Mouse (Mus musculus) heart, adult 8-10 months (tissue): ENCODE results near the gene Ncoa6. TPM values are rescaled to one million over a fixed set of nuclear protein-coding genes. Genes with fewer than 3 reads are reported as not detected.

Experiments used
- DNase-seq: peaks from one replicate; pipeline ENCODE4 v3.0.0; 2022; ENCODE audit warnings: low spot score
- total RNA-seq, 4 experiments: library from RNA; stranded (reverse); gene quantifications; 2 replicates each; pipeline ENCODE4 v1.2.4; 2022

Ncoa6 gene
- total RNA-seq, 4 experiments from 2014 or later: 19.3 to 25.9 (median 20.9) TPM

GRCm38 (mm10) chr2:155436445-155436844 is 37.2 kb downstream of the Ncoa6 start:
- no peak for DNase-seq

DNA sequence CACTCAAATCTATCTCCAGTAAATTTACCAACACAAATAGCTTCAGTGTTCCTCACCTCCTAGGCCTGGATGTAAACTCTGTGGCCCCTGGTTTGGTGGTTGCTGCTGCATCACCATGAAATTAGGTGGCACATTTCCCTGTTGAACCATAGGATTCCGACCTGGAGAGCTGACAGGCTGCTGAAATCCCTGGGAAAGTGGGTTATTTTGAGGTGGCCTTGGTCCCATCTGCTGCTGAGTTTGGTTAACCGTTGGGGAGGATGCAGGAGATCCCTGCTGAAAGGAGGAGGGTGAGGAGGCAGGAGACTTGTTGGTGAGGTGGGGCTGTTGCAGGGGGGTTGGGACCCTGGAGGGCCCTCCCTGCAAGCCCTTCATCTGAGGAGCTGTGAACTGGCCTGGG is 52.8 kb downstream of the Ncoa6 start:
- DNase-seq: no peak

- DNase-seq: no peak
Observed at GRCm38 (mm10) chr2:155404635-155405034, 69.1 kb downstream of the Ncoa6 start.

GRCm38 (mm10) chr2:155401926-155402325 is 71.8 kb downstream of the Ncoa6 start:
- DNase-seq: no peak

DNA sequence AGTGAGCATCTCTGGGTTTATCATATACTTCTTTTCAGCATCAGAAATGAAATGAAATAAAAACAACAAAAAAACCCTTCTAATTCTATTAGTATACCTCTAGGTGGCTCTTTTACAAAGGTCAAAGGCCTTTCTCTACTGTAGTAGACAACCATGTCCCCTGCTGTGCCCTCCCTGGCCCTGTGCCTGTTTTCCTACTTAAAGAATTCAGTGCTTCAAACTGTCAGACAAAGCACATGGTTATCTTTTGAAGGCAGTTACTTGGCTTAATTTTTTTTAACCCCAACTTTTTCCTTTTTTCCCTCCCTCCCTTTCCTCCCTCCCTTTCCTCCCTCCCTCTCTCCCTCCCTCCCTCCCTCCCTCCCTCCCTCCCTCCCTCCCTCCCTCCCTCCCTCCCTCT is 73.4 kb downstream of the Ncoa6 start:
- DNase-seq: no peak

- no peak for DNase-seq
Observed at GRCm38 (mm10) chr2:155394586-155394985, 79.1 kb downstream of the Ncoa6 start.

DNA sequence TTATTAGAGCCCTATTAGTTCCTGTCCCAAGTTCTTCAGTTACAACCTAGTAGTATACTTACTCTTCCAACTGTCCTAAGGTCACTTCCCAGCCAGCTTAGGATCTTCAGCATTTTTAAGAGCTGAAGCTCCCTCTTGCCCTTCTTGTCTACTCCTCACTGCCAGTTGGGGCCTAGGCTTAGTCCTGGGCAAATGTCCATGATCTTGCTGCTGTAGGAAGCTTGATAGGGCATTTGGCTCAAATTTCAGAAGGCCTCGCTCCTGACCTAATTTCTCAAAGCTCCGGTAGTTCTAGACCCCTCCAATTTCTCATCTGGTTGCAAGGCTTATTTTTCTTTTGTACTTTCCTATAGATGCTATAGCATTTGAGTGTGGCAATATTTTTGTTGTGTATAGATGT is 85.1 kb downstream of the Ncoa6 start:
- no peak for DNase-seq

DNA sequence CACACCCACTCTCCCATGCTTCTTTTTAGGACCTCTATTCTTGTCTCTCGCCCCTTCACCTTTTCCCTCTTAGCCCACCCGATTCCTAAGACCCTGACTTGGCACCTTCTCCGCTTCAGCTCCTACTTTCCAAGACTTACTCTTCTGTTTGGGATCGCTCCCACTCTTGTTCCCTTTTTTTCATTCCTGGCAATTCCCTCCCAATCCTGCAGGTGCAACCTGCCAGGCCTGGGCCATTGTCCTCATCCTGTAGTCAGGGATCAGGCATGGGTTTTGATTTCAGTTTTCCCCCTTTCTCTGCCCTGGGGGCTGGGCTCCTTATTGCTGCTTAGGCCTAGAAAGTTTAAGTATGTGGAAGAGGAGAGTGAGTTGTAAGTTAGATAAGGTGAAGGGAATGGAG is 86.6 kb downstream of the Ncoa6 start:
- DNase-seq: no peak

DNA sequence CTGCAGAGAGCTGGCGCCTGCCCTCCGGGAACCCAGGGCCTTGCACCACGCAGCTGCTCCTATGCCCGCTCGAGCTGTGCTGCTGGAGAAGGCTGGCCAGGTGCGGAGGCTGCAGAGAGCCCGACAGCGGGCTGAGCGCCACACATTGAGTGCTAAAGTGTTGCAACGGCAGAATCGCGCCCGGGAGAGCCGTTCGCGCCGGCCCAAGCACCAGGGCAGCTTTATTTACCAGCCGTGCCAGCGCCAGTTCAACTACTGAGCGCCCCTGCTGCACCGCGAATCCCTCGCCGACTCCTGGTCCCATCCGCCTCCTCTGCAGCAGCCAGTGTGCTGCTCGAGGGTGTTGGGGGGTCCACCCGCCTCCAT is 87.2 kb downstream of the Ncoa6 start:
- DNase-seq: no peak

GRCm38 (mm10) chr2:155385731-155386533 is 87.8 kb downstream of the Ncoa6 start:
- DNase-seq: no peak

DNA sequence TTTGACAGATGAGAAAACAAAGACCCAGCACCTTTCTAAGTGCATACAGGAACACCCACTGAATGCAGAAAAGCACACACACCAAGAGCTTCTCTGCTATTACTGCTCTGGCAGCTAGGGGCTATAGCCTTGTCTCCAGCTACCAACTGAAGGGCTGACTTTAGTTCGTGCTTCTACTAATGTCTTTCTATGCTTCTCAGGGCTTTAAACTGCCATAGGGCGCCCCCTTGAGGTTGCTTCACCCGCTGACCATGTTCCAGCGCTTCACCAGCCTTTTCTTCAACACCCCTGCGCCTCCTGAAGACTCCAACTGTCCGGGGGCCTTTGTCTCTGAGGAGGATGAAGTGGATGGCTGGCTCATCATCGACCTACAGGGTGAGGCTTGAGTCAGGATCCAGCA is 88.6 kb downstream of the Ncoa6 start:
- peak; percentile 81 for DNase-seq

GRCm38 (mm10) chr2:155382791-155383438 is 90.8 kb downstream of the Ncoa6 start:
- DNase-seq: peak; percentile 68

GRCm38 (mm10) chr2:155382332-155382700 is 91.4 kb downstream of the Ncoa6 start:
- no peak for DNase-seq

DNA sequence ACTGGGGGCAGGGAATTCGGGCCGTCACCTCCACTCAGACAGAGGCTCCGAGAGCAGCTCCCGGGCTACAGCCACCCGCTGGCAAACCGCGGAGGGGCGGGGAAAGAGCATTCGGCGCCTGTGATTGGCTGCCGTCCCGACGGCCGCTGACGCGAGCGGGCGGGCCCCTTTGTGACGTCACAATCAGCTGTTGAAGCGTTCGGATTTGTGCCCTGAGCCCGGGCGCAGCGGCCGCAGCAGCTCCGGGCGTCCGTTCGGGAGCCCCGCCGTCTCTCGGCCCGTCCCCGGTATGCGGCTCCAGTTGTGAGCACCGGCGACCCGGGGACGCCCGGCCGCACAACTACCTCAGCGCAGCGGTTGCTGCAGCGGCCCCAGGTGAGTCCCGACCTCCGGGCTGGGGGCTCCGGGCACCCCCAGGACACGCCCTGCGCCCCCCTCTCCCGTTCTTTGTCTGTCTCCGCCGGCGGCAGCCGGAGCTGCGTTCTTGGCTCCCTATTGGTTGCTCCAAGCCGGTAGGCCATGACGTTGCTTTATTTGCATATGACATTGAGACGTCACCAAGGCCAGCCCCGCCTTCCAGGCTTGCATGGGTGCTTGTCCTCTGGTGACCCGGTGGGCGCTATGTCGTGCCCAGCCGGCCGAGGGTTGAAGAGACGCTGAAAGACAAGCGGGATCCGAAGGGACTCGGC is 91.9 kb downstream of the Ncoa6 start:
- DNase-seq: peak; percentile 96

- no peak for DNase-seq
Observed at GRCm38 (mm10) chr2:155381060-155381437, 92.6 kb downstream of the Ncoa6 start.

DNA sequence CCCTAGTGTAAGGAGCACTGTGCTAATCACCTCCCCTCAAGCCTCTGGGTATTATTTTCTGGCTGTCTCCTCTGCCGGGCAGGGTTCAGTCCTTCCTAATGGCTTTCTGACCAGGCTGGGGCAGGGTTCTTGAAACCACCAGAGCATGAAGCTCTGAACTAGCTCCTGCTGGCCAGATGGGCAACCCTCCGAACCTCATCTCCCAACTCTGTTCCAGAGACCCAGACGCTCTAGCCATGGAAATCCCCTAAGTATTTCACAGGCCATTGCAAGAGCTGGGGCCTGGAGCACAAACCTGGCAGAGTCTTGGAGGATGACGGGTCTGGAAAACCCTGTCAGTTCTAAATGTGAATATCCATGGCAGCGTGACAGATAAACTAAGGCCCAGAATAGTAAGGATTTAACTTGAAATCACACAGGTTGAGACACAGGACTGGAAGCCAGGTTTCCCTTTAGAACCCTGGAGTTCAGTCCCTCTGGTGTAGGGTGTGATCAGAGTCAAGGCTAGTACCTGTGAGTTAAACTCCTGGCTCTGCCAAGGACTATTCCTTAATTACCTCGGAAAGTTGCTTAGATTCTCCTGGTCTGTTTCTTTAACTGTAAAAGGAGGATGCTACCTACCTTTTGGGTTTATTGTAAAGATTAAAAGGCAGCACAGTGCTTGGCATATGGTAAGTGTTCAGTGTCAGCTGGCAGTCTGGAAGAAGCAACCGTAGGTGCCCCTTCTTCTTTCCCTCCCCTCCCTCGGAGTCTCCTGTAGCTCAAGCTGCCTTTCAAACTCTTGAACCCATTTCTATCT is 93.2 kb downstream of the Ncoa6 start, which contains the start of gene Trp53inp2:
Trp53inp2 (plus strand) TSS at position 799 of the 799 bp plus-strand sequence.
- no peak for DNase-seq

DNA sequence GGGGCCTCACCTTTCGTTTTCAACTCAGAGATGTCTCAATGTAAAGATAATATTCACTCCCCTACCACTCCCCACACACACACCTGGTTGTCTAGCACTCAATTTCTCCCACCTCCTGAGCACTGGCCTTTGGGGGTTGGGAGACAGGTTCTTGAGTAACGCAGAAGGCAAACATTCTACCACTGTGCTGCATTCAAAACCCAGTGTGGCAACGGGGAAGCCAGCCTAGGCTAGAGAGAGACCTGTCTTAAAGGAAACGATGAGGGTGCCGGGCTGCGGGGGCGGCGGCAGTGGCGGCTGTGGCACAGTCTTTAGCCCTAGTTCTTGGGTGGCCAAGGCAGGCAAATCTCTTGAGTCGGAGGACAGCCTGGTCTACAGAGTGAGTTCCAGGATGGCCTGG is 97.5 kb downstream of the Ncoa6 start:
- no peak for DNase-seq

DNA sequence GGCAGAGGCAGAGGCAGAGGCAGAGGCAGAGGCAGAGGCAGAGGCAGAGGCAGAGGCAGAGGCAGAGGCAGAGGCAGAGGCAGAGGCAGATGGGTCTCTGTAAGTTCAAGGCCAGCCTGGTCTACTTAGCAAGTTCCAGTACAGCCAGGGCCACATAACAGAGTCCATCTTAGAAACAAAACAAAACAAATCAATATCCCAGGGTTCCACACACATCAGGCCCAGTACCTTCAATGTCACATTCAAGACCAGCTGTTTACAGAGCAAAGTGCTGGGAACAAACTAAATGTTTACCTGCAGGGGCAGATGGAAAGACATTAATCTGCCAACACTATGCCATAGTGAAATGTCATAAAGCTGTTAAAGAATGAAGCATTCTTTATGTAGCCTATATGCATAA is 99.2 kb downstream of the Ncoa6 start:
- DNase-seq: no peak

DNA sequence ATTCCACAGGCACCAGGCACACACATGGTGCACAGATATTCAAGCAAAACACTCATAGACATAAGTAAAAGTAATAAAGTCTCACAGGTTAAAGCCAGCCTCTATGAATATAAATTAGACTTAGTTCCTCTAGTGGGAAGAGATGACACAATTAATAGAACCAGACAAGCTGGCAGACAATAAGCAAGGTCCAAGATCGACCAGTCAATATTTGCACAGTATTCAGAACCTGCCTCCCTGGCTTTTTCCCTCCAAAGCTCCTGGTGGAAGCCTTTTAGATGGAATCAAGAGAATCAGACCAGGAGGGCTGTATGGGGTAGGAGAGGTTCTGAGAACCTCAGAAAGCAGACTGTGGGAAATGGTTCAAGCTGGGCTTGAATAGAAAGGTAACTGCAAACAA is 99.8 kb downstream of the Ncoa6 start:
- DNase-seq: no peak

GRCm38 (mm10) chr2:155373302-155373701 is 100.4 kb downstream of the Ncoa6 start:
- DNase-seq: no peak

DNA sequence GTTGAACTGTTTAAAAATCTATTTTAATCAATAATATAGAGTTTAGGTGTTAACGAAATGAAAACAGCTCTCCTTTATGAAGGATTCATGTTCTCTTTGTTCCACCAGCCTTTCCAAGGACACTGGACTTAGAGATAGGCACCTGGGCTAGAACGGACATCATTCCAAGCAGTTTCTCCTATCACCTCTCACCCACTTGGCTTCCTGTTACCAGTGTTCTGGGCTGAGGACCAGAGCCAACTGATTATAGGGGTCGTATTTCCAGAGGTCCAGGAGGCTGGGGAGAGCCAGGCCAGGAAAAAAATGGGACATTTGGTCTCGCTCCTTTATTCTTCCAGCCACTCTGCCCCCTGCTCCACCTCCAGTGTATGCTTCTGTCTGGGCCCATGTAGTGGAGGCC is 101.2 kb downstream of the Ncoa6 start:
- no peak for DNase-seq

DNA sequence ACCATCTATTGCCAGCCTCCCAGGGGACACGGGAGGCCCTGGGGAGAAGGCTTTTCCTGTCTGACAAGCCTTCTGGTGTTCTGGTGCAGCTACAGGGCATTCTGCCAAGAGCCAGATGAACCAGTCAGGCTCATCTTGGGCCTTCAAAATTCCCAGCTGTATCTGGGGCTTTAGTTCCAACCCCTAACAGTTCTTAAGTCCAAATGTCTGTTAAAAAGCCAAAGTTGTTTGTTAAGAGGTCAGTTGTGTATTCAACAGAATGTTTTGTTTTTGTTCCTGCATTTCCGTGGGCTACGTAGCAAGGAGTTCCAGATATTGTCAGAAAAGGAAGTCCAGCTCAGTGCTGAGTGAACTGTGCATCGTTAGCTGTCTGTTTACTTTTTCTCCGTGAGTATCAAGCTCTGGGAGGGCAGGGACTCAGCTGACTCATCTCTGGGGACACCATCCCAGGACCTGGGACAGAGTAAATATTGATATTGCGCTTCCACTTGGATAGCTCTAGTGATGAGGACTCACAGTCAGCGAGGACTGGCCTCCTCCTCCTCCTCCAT is 104.3 kb downstream of the Ncoa6 start:
- peak; percentile 72 for DNase-seq
